Mouse (Mus musculus): ENCODE results near the gene Bard1. TPM values are rescaled to one million over a fixed set of nuclear protein-coding genes. Genes with fewer than 3 reads are reported as not detected.

The Bard1 gene
- 0.38 and 0.40 TPM in 2 replicates for polyA plus RNA-seq (2012; rRNA removed)

GRCm38 (mm10) chr1:71102344-71103173 is at the start of gene Bard1:
Gene Bard1, minus strand, starts transcription at chr1:71103146.
- peak within 1 kb of the TSS; percentile 58 for H3K4me3 ChIP-seq (ENCODE audit: insufficient read depth, low read length)
- no peak within 1 kb of the TSS for H3K27ac ChIP-seq (ENCODE audit: insufficient read depth, low read length)
- TF ChIP-seq POLR2A (IDR thresholded peaks at IDR 0.05; ENCODE audit: extremely low read depth, insufficient read depth, low read length) (no peak), CTCF (IDR thresholded peaks at IDR 0.05; ENCODE audit: extremely low read depth, insufficient read depth, low read length) (no peak)
- H3K4me1 ChIP-seq (ENCODE audit: control insufficient read depth, insufficient read depth, low read length) = no peaks in the 10 kb centered on the region

DNA sequence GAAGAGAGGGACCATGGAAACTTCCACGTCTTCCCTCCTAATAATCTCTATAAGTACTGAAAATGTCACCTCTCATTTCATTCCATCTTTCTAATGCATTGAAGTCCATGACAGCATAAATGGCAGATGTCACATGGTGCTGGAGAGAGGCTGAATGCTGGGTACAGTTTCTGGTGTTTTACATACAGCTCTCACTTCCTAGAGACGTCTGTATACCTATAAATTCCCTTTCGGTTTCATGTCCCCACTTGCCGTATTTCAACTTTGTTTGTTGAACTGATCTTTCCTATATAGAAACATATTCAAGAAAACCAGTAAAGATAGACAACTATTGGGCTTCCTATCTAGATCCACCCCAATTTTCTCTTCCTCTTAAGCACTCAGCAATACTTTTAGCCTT is 24.2 kb upstream of the Bard1 start:
- H3K4me3 ChIP-seq (ENCODE audit: insufficient read depth, low read length) = no peak overlapping the region
- no peak for TF ChIP-seq CTCF (IDR thresholded peaks at IDR 0.05; ENCODE audit: extremely low read depth, insufficient read depth, low read length)
- TF ChIP-seq POLR2A (IDR thresholded peaks at IDR 0.05; ENCODE audit: extremely low read depth, insufficient read depth, low read length) = no peak
- no peak overlapping the region for H3K27ac ChIP-seq (ENCODE audit: insufficient read depth, low read length)
- H3K4me1 ChIP-seq (ENCODE audit: control insufficient read depth, insufficient read depth, low read length) = no peaks in the 10 kb centered on the region

DNA sequence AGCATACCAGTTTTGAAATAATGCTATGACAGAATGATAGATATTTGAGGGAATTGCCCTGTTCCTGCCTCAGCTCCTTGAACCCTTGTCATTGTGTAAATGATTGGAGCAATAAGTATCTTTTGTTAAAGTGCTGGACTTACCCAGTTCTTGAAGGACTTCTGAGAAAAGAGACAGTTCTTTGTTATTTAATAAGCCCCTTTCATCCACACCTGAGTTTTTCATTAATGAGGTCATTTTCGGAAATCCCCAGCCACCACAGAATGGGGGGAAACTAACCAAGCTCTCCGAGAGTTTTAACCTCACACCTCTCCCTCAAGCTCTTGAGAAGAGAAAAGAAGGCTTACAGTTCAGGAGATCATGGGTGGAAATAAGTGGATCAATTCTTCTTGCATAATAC is 15.6 kb upstream of the Bard1 start:
- Histone ChIP-seq H3K27ac (ENCODE audit: insufficient read depth, low read length) (no peak overlapping the region), H3K4me3 (ENCODE audit: insufficient read depth, low read length) (no peak overlapping the region), H3K4me1 (ENCODE audit: control insufficient read depth, insufficient read depth, low read length) (no peaks in the 10 kb centered on the region)
- TF ChIP-seq POLR2A (IDR thresholded peaks at IDR 0.05; ENCODE audit: extremely low read depth, insufficient read depth, low read length) = no peak
- TF ChIP-seq CTCF (IDR thresholded peaks at IDR 0.05; ENCODE audit: extremely low read depth, insufficient read depth, low read length) = no peak

- no peaks in the 10 kb centered on the region for H3K4me1 ChIP-seq (ENCODE audit: control insufficient read depth, insufficient read depth, low read length)
- no peak overlapping the region for H3K27ac ChIP-seq (ENCODE audit: insufficient read depth, low read length)
- TF ChIP-seq POLR2A (IDR thresholded peaks at IDR 0.05; ENCODE audit: extremely low read depth, insufficient read depth, low read length) = no peak
- no peak for TF ChIP-seq CTCF (IDR thresholded peaks at IDR 0.05; ENCODE audit: extremely low read depth, insufficient read depth, low read length)
- no peak overlapping the region for H3K4me3 ChIP-seq (ENCODE audit: insufficient read depth, low read length)
Observed at GRCm38 (mm10) chr1:71117253-71117652, 14.3 kb upstream of the Bard1 start.

- Histone ChIP-seq H3K4me1 (ENCODE audit: control insufficient read depth, insufficient read depth, low read length) (no peaks in the 10 kb centered on the region), H3K4me3 (ENCODE audit: insufficient read depth, low read length) (no peak overlapping the region), H3K27ac (ENCODE audit: insufficient read depth, low read length) (no peak overlapping the region)
- TF ChIP-seq CTCF (IDR thresholded peaks at IDR 0.05; ENCODE audit: extremely low read depth, insufficient read depth, low read length) (no peak), POLR2A (IDR thresholded peaks at IDR 0.05; ENCODE audit: extremely low read depth, insufficient read depth, low read length) (no peak)
Observed at GRCm38 (mm10) chr1:71115781-71116180, 12.8 kb upstream of the Bard1 start.

DNA sequence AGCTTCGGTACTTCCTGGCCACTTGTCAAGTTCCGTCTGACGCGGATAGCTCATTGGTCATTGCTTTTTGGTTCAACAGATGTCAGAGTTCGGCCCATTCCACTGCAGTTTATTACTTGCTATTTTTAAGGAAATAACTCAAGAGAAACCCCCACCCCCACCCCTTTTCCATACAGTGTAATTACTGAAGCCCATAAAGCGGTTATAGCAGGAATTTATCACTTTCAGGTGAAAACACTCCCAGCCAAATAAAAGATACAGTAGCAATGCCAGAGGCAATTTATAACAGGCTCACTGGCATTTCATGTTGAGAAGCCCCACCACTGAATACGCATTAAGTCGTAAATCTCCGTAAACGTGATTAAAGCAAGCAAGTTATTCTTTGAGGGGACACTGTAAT is 6.9 kb upstream of the Bard1 start:
- H3K4me3 ChIP-seq (ENCODE audit: insufficient read depth, low read length) = no peak overlapping the region
- no peaks in the 10 kb centered on the region for H3K4me1 ChIP-seq (ENCODE audit: control insufficient read depth, insufficient read depth, low read length)
- TF ChIP-seq POLR2A (IDR thresholded peaks at IDR 0.05; ENCODE audit: extremely low read depth, insufficient read depth, low read length) (no peak), CTCF (IDR thresholded peaks at IDR 0.05; ENCODE audit: extremely low read depth, insufficient read depth, low read length) (no peak)
- no peak overlapping the region for H3K27ac ChIP-seq (ENCODE audit: insufficient read depth, low read length)

DNA sequence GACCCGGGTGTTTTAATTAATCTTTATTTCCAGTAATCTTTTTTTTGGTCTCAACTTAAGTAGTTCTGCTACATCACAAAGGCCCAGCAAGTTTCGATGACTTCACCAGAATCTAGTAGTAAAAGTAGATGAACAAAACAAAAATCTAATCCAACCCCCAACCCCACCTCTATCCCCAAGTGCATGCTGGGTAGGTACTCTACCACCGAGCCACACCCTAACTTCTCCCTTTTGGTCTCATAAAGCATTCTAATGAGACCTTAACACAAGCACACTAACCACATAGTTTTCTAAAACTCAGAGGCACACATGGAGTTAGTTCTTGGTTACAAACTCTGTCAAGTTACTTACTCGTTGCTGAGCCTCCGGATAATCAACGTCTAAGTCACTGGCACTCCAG is 3.2 kb upstream of the Bard1 start:
- Histone ChIP-seq H3K4me3 (ENCODE audit: insufficient read depth, low read length) (no peak overlapping the region), H3K27ac (ENCODE audit: insufficient read depth, low read length) (no peak overlapping the region), H3K4me1 (ENCODE audit: control insufficient read depth, insufficient read depth, low read length) (no peaks in the 10 kb centered on the region)
- TF ChIP-seq POLR2A (IDR thresholded peaks at IDR 0.05; ENCODE audit: extremely low read depth, insufficient read depth, low read length) = no peak
- no peak for TF ChIP-seq CTCF (IDR thresholded peaks at IDR 0.05; ENCODE audit: extremely low read depth, insufficient read depth, low read length)

GRCm38 (mm10) chr1:71105724-71106123 is 2.8 kb upstream of the Bard1 start:
- H3K27ac ChIP-seq (ENCODE audit: insufficient read depth, low read length) = no peak overlapping the region
- no peaks in the 10 kb centered on the region for H3K4me1 ChIP-seq (ENCODE audit: control insufficient read depth, insufficient read depth, low read length)
- H3K4me3 ChIP-seq (ENCODE audit: insufficient read depth, low read length) = no peak overlapping the region
- no peak for TF ChIP-seq POLR2A (IDR thresholded peaks at IDR 0.05; ENCODE audit: extremely low read depth, insufficient read depth, low read length)
- no peak for TF ChIP-seq CTCF (IDR thresholded peaks at IDR 0.05; ENCODE audit: extremely low read depth, insufficient read depth, low read length)

DNA sequence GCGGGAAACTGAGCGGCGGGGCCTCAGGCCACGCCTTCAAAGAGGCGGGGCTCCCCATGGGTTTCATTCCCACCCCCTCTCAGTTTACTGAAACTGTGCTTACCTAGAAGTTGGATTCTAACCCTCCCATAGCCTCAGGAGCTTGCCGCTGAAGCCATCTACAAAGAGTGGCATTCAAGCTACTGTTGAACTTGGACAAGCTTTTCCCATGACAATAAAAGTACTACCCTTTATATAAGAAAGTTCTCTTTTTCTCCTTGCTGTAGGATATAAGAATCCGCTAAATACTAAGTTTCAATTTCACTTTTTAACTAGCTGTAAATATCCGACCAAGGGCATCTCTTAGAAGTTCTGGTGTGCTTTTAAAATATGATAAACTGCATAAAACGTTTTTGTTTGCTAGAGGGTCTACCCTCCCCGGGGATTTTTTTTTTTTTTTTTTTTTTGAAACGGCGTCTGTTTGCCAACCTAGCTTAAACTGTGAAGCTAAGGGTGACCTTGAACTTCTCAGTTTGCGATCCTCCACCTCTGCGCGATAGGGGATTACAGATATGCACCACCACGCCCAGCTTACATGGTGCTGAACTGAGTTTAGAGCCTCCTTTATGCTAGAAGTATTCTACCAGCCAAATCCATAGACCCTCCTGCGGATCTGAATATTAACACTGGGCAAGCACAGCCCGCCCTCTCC is 373 bp upstream of the Bard1 start:
- Histone ChIP-seq H3K27ac (ENCODE audit: insufficient read depth, low read length) (no peak overlapping the region), H3K4me1 (ENCODE audit: control insufficient read depth, insufficient read depth, low read length) (no peaks in the 10 kb centered on the region), H3K4me3 (ENCODE audit: insufficient read depth, low read length) (peak overlapping the region; percentile 58)
- TF ChIP-seq CTCF (IDR thresholded peaks at IDR 0.05; ENCODE audit: extremely low read depth, insufficient read depth, low read length) (no peak), POLR2A (IDR thresholded peaks at IDR 0.05; ENCODE audit: extremely low read depth, insufficient read depth, low read length) (no peak)
